Mouse (Mus musculus): ENCODE results near the gene Atf7. TPM values are rescaled to one million over a fixed set of nuclear protein-coding genes. Genes with fewer than 3 reads are reported as not detected.

Atf7 gene
- polyA plus RNA-seq, 1 experiment = 84.6 TPM

- TF ChIP-seq POLR2A (IDR thresholded peaks at IDR 0.05; ENCODE audit: low read depth, low read length) (no peak), CTCF (conservative IDR thresholded peaks at IDR 0.05; ENCODE audit: insufficient read depth, insufficient read length, low read depth, low read length) (no peak)
- Histone ChIP-seq H3K27ac (ENCODE audit: insufficient read depth, low read depth, low read length) (no peak overlapping the region), H3K4me1 (ENCODE audit: control insufficient read depth, insufficient read depth, low read length) (no peaks in the 10 kb centered on the region), H3K36me3 (ENCODE audit: control insufficient read depth, insufficient read depth, low read length) (peaks cover 12% of the 10 kb centered on the region), H3K4me3 (ENCODE audit: insufficient read depth, low read depth, low read length) (no peak overlapping the region), H3K27me3 (replicated peaks; ENCODE audit: control insufficient read depth, insufficient read depth, low read length) (no peaks in the 10 kb centered on the region)
- no peak for DNase-seq
- 88% methylated on average over 7 of the region's 7 CpGs for WGBS
These were observed 91.3 kb downstream of the Atf7 start for GRCm38 (mm10) chr15:102533926-102534325.

GRCm38 (mm10) chr15:102532106-102532900 lies 93.0 kb downstream of the Atf7 start:
- Histone ChIP-seq H3K27ac (ENCODE audit: insufficient read depth, low read depth, low read length) (no peak overlapping the region), H3K4me3 (ENCODE audit: insufficient read depth, low read depth, low read length) (no peak overlapping the region), H3K36me3 (ENCODE audit: control insufficient read depth, insufficient read depth, low read length) (peaks cover 9% of the 10 kb centered on the region), H3K4me1 (ENCODE audit: control insufficient read depth, insufficient read depth, low read length) (no peaks in the 10 kb centered on the region), H3K27me3 (replicated peaks; ENCODE audit: control insufficient read depth, insufficient read depth, low read length) (no peaks in the 10 kb centered on the region)
- no peak for DNase-seq
- no peak for TF ChIP-seq CTCF (conservative IDR thresholded peaks at IDR 0.05; ENCODE audit: insufficient read depth, insufficient read length, low read depth, low read length)
- TF ChIP-seq POLR2A (IDR thresholded peaks at IDR 0.05; ENCODE audit: low read depth, low read length) = no peak
- 88% methylated on average over 3 of the region's 3 CpGs for WGBS

GRCm38 (mm10) chr15:102531586-102531985 lies 93.7 kb downstream of the Atf7 start:
- Histone ChIP-seq H3K4me1 (ENCODE audit: control insufficient read depth, insufficient read depth, low read length) (no peaks in the 10 kb centered on the region), H3K36me3 (ENCODE audit: control insufficient read depth, insufficient read depth, low read length) (peaks cover 7% of the 10 kb centered on the region), H3K27ac (ENCODE audit: insufficient read depth, low read depth, low read length) (no peak overlapping the region), H3K27me3 (replicated peaks; ENCODE audit: control insufficient read depth, insufficient read depth, low read length) (no peaks in the 10 kb centered on the region), H3K4me3 (ENCODE audit: insufficient read depth, low read depth, low read length) (no peak overlapping the region)
- 59% methylated on average over 4 of the region's 4 CpGs for WGBS
- DNase-seq = no peak
- TF ChIP-seq POLR2A (IDR thresholded peaks at IDR 0.05; ENCODE audit: low read depth, low read length) (no peak), CTCF (conservative IDR thresholded peaks at IDR 0.05; ENCODE audit: insufficient read depth, insufficient read length, low read depth, low read length) (no peak)

- Histone ChIP-seq H3K4me1 (ENCODE audit: control insufficient read depth, insufficient read depth, low read length) (no peaks in the 10 kb centered on the region), H3K36me3 (ENCODE audit: control insufficient read depth, insufficient read depth, low read length) (peaks cover 7% of the 10 kb centered on the region), H3K27me3 (replicated peaks; ENCODE audit: control insufficient read depth, insufficient read depth, low read length) (no peaks in the 10 kb centered on the region), H3K27ac (ENCODE audit: insufficient read depth, low read depth, low read length) (no peak overlapping the region), H3K4me3 (ENCODE audit: insufficient read depth, low read depth, low read length) (no peak overlapping the region)
- TF ChIP-seq POLR2A (IDR thresholded peaks at IDR 0.05; ENCODE audit: low read depth, low read length) = no peak
- 73% methylated on average over 4 of the region's 4 CpGs for WGBS
- no peak for DNase-seq
These were observed 94.7 kb downstream of the Atf7 start for GRCm38 (mm10) chr15:102530566-102530965.

GRCm38 (mm10) chr15:102528396-102528795 lies 96.9 kb downstream of the Atf7 start:
- DNase-seq = no peak
- Histone ChIP-seq H3K36me3 (ENCODE audit: control insufficient read depth, insufficient read depth, low read length) (peaks cover 4% of the 10 kb centered on the region), H3K27ac (ENCODE audit: insufficient read depth, low read depth, low read length) (no peak overlapping the region), H3K4me3 (ENCODE audit: insufficient read depth, low read depth, low read length) (no peak overlapping the region), H3K27me3 (replicated peaks; ENCODE audit: control insufficient read depth, insufficient read depth, low read length) (no peaks in the 10 kb centered on the region), H3K4me1 (ENCODE audit: control insufficient read depth, insufficient read depth, low read length) (no peaks in the 10 kb centered on the region)
- WGBS = 97% methylated on average over 1 of the region's 1 CpGs
- TF ChIP-seq POLR2A (IDR thresholded peaks at IDR 0.05; ENCODE audit: low read depth, low read length) (no peak), CTCF (conservative IDR thresholded peaks at IDR 0.05; ENCODE audit: insufficient read depth, insufficient read length, low read depth, low read length) (no peak)

- Histone ChIP-seq H3K4me1 (ENCODE audit: control insufficient read depth, insufficient read depth, low read length) (no peaks in the 10 kb centered on the region), H3K27me3 (replicated peaks; ENCODE audit: control insufficient read depth, insufficient read depth, low read length) (no peaks in the 10 kb centered on the region), H3K27ac (ENCODE audit: insufficient read depth, low read depth, low read length) (no peak overlapping the region), H3K36me3 (ENCODE audit: control insufficient read depth, insufficient read depth, low read length) (peaks cover 4% of the 10 kb centered on the region), H3K4me3 (ENCODE audit: insufficient read depth, low read depth, low read length) (no peak overlapping the region)
- TF ChIP-seq CTCF (conservative IDR thresholded peaks at IDR 0.05; ENCODE audit: insufficient read depth, insufficient read length, low read depth, low read length) = peak; percentile 58
- TF ChIP-seq POLR2A (IDR thresholded peaks at IDR 0.05; ENCODE audit: low read depth, low read length) = no peak
- 87% methylated on average over 3 of the region's 3 CpGs for WGBS
- no peak for DNase-seq
These were observed 97.3 kb downstream of the Atf7 start for GRCm38 (mm10) chr15:102527936-102528335.

GRCm38 (mm10) chr15:102526111-102527002 lies 98.9 kb downstream of the Atf7 start:
- WGBS = 78% methylated on average over 6 of the region's 6 CpGs
- no peak for DNase-seq
- Histone ChIP-seq H3K4me3 (ENCODE audit: insufficient read depth, low read depth, low read length) (no peak overlapping the region), H3K27me3 (replicated peaks; ENCODE audit: control insufficient read depth, insufficient read depth, low read length) (no peaks in the 10 kb centered on the region), H3K4me1 (ENCODE audit: control insufficient read depth, insufficient read depth, low read length) (no peaks in the 10 kb centered on the region), H3K27ac (ENCODE audit: insufficient read depth, low read depth, low read length) (no peak overlapping the region), H3K36me3 (ENCODE audit: control insufficient read depth, insufficient read depth, low read length) (no peaks in the 10 kb centered on the region; the same call in none of the 2 replicates)
- TF ChIP-seq POLR2A (IDR thresholded peaks at IDR 0.05; ENCODE audit: low read depth, low read length) (no peak), CTCF (conservative IDR thresholded peaks at IDR 0.05; ENCODE audit: insufficient read depth, insufficient read length, low read depth, low read length) (no peak)

All from kidney, adult 2 months (tissue).